Mouse (Mus musculus) activated CD4-positive, CD25-positive, alpha-beta regulatory T cell, adult 4 months (primary cell): ENCODE measurements around the gene F13a1. TPM values are rescaled to one million over a fixed set of nuclear protein-coding genes. Genes with fewer than 3 reads are reported as not detected.

Source experiments
- ATAC-seq: one replicate; pipeline ENCODE4 v1.8.0; 2017
- polyA plus RNA-seq, 2 experiments: library from polyadenylated mRNA; unstranded; fragments of 100-300 nt; shearing (Covaris generic); gene quantifications; one replicate each; pipeline ENCODE4 v1.2.1; 2017

Gene F13a1
- under 1 TPM; 0.24 to 0.53 TPM for polyA plus RNA-seq

- no peak for ATAC-seq
These were observed at the start of gene F13a1 for GRCm38 (mm10) chr13:37050126-37050525. Gene F13a1 (minus strand): TSS chr13:37050244.

- no peak for ATAC-seq
These were observed 41.6 kb upstream of the F13a1 start for GRCm38 (mm10) chr13:37091620-37092019.

- ATAC-seq, result no peak
These were observed 39.1 kb upstream of the F13a1 start for GRCm38 (mm10) chr13:37089104-37089503.

GRCm38 (mm10) chr13:37081506-37082241 lies 31.6 kb upstream of the F13a1 start:
- ATAC-seq, result no peak

- no peak for ATAC-seq
These were observed 21.3 kb upstream of the F13a1 start for GRCm38 (mm10) chr13:37071390-37071789.

GRCm38 (mm10) chr13:37070824-37071223 lies 20.8 kb upstream of the F13a1 start:
- ATAC-seq, result no peak

GRCm38 (mm10) chr13:37060810-37061209 lies 10.8 kb upstream of the F13a1 start:
- no peak for ATAC-seq

GRCm38 (mm10) chr13:37056662-37057061 lies 6.6 kb upstream of the F13a1 start:
- ATAC-seq, result no peak

- no peak for ATAC-seq
These were observed 413 bp downstream of the F13a1 start for GRCm38 (mm10) chr13:37049631-37050030.

- ATAC-seq, result no peak
These were observed 1.0 kb downstream of the F13a1 start for GRCm38 (mm10) chr13:37049018-37049417.

GRCm38 (mm10) chr13:37045005-37045404 lies 5.0 kb downstream of the F13a1 start:
- no peak for ATAC-seq

- ATAC-seq, result no peak
These were observed 15.3 kb downstream of the F13a1 start for GRCm38 (mm10) chr13:37034745-37035144.

GRCm38 (mm10) chr13:37025996-37026579 lies 24.0 kb downstream of the F13a1 start:
- ATAC-seq, result no peak

- ATAC-seq, result no peak
These were observed 28.5 kb downstream of the F13a1 start for GRCm38 (mm10) chr13:37021575-37021974.

GRCm38 (mm10) chr13:37010771-37011170 lies 39.3 kb downstream of the F13a1 start:
- peak; percentile 75 for ATAC-seq

- ATAC-seq, result no peak
These were observed 43.8 kb downstream of the F13a1 start for GRCm38 (mm10) chr13:37006224-37006623.

- no peak for ATAC-seq
These were observed 50.8 kb downstream of the F13a1 start for GRCm38 (mm10) chr13:36999210-36999705.

GRCm38 (mm10) chr13:36993593-36993992 lies 56.5 kb downstream of the F13a1 start:
- ATAC-seq, result no peak

GRCm38 (mm10) chr13:36988392-36988791 lies 61.7 kb downstream of the F13a1 start:
- no peak for ATAC-seq

- ATAC-seq, result no peak
These were observed 77.0 kb downstream of the F13a1 start for GRCm38 (mm10) chr13:36973016-36973415.

GRCm38 (mm10) chr13:36972226-36972625 lies 77.8 kb downstream of the F13a1 start:
- ATAC-seq, result no peak

GRCm38 (mm10) chr13:36962926-36963325 lies 87.1 kb downstream of the F13a1 start:
- no peak for ATAC-seq

- ATAC-seq, result no peak
These were observed 91.0 kb downstream of the F13a1 start for GRCm38 (mm10) chr13:36958996-36959395.

- ATAC-seq, result peak; percentile 65
These were observed 95.1 kb downstream of the F13a1 start for GRCm38 (mm10) chr13:36954937-36955336.
